14 mouse cellular contexts compared by ENCODE assay signal in the genomic region with DNA sequence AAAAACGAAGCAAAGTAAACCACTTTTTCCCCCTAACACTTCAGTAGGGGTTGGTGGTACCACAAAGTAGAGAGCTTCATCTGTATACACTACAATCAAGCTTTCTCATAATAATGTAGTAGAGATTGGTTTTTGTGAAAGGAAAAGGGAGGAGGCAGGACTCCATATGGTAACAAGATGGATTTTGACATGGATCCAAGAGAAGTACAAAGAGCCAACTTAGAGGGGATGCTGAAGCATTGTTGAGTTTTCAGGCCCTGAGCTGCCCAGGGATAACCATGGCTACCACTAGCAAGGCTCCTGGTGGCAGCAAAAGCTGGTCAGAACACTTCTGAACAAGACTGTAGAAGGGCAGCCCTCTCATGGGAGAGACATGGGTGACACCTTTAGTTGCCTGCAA.
DNase-seq lines count a peak whose midpoint lies in the region; TF ChIP-seq lines count a peak whose summit lies in the region.
"Had no signal": no experiment of that assay in that cellular context is flagged by ENCODE, and none has a peak within 500 bp of the region (broad histone marks: within the 10 kb centered on the region; RNA-seq: fewer than 3 reads in every experiment).

No protein-coding gene starts in this region.

- DNase-seq in cerebellum, adult 9-10 months: peak; percentile 44
- DNase-seq in cerebellum, postnatal 10 days: no peak
- peak; percentile 7 to 11 for DNase-seq in cerebellum, postnatal 25 days
- no peak for DNase-seq in cerebellum, adult 11-12 months
- DNase-seq in brain, adult 2 months (ENCODE audit: low read depth, low spot score): peak; percentile 52
- peak; percentile 21 for DNase-seq in brain, embryonic 14.5 days (ENCODE audit: low read depth)
- DNase-seq in adrenal gland, postnatal 14 days: no peak
- DNase-seq: adrenal gland, adult 2 months; adrenal gland, postnatal 10 days; adrenal gland, postnatal 36 days; cerebellum, adult 11 months; cerebellum, adult 8-10 months; cerebellum, postnatal 36 days; forebrain, postnatal 0 days had no signal

- no peak for TF ChIP-seq CTCF in brain, embryonic 14.5 days (IDR thresholded peaks at IDR 0.05; ENCODE audit: borderline replicate concordance, extremely low read depth, insufficient read depth, insufficient read length)

- TF ChIP-seq POLR2A in brain, embryonic 14.5 days (IDR thresholded peaks at IDR 0.05; ENCODE audit: borderline replicate concordance, extremely low read depth, insufficient read depth, insufficient read length, poor library complexity, severe bottlenecking): no peak

Comparison
In these comparisons a context has a peak if more than half of its experiments do, and no peak if none do; other contexts are left out.
1. DNase-seq: peak in cerebellum, adult 9-10 months (single experiment), cerebellum, postnatal 25 days (2 of 2), brain, adult 2 months (single experiment) and brain, embryonic 14.5 days (single experiment); none in cerebellum, postnatal 10 days (0 of 2), cerebellum, adult 11-12 months (single experiment) and adrenal gland, postnatal 14 days (single experiment).